Mouse (Mus musculus) cerebellum, adult 9-10 months (tissue): ENCODE data around the gene Grap2.

Source experiments
- DNase-seq: peaks from one replicate; pipeline ENCODE4 v3.0.0; 2022

Grap2 gene

GRCm38 (mm10) chr15:80688536-80688935 is 116.1 kb downstream of the Grap2 start:
- DNase-seq = no peak

DNA sequence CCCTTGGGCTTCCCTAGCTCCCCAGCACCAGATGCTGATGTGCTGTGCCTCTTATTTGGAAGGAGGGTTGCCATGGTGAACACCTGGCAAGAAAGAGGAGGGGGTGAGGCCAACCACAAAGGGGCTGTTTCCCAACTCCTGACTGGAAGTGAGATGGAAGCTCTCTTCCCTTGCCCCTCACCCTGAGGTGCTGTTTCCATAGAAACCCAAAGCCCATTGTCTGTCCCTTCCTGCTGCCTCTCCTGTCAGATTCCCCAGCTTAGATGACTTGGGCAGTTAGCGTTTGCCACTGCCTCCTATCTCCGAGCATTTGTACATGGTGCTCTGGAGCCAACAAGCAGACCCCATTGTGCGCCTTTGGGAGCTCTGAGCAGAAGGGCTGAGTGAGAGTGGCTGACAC is 121.1 kb downstream of the Grap2 start:
- DNase-seq = no peak

DNA sequence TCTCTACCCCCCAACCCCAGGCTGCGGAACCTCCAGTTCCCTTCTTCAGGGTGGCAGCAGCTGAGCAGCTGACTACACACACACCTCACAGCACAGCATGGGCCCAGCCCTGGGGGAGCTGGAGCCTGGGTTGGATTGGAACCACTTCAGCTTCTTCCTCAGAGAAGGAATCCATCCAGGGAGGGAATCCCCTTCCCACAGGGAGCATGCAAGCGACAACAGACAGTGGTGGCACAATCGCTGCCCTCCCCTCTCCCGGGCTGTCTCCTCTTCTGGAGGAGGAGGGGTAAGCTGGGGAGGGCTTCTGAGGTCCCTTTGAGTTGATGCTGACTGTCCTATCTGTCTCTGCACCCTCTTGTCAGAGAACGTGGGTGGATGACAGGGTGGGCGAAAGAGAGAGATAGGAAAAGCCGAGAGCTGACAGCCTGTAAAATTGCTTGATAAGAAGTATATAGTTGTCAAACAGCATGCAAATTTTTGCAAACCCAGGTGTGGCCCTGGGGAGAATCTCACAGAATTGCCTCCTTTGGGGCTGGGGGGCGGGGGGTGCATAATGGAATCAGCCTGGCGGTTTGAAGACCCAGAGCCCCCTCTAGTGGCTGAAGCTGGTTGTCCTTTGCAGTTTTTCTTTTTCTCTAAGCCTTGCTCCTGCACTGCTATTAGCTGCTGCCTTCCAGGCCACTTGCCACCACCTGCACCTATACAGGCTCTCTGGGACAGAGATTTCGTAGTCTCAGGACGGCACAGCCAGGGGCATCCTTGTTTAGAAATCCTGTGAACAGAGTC is 121.9 kb downstream of the Grap2 start:
- DNase-seq = peak; percentile 81

DNA sequence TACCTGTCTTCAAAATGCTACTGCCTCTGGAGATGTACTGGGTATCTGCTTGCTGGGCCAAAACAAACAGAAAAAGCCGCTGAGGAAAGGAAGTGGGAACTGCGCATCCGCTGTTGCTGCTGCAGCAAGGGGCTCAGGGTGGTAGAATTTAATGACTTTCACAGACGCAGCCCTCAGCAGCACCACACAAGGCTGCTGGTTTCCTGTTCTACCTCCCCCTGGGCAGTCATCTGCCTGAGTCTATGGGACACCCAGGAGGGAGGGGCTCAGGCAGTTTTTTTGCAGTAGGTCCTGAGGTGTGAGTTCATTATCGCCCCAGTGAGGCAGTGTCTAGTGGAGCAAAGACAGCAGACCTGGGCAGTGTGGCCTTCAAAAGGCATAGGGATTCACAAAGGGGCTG is 125.2 kb downstream of the Grap2 start:
- DNase-seq = no peak

- DNase-seq = no peak
Observed at GRCm38 (mm10) chr15:80701481-80702257, 129.3 kb downstream of the Grap2 start.
